Mouse (Mus musculus) limb, embryonic 13.5 days (tissue): ENCODE data around the gene Cercam. TPM values are rescaled to one million over a fixed set of nuclear protein-coding genes. Genes with fewer than 3 reads are reported as not detected.
A peak's percentile ranks its signal among the peaks of the same experiment; 100 is the strongest.
"Not testable (repeated sequence)": the region's sequence is repeated elsewhere in the genome, so short reads cannot be mapped to it uniquely, and the experiment has no call there.

ENCODE experiments used
- ATAC-seq: fragments of 200-750 bp; cut with Nextera tagmentation; 2 replicates; pipeline ENCODE4 v1.8.0; 2017; ENCODE audit warnings: low read depth, moderate number of reproducible peaks, moderate TSS enrichment; ENCODE audit not compliant: low FRiP score
- H3K27ac ChIP-seq: fragments of 300-500 bp; sonication (generic); 2 replicates; pipeline ENCODE4 v1.5.1; 2015; ENCODE audit warnings: inconsistent platforms, mild to moderate bottlenecking, moderate library complexity
- H3K27me3 ChIP-seq: fragments of 300-500 bp; sonication (generic); 2 replicates; pipeline ENCODE4 v1.6.1; 2015; ENCODE audit warnings: mild to moderate bottlenecking, inconsistent platforms
- H3K36me3 ChIP-seq: fragments of 300-500 bp; sonication (generic); 2 replicates; pipeline ENCODE4 v1.6.1; 2015; ENCODE audit warnings: inconsistent platforms, mild to moderate bottlenecking, moderate library complexity
- H3K4me1 ChIP-seq: fragments of 300-500 bp; sonication (generic); 2 replicates; pipeline ENCODE4 v1.6.1; 2015; ENCODE audit warnings: inconsistent platforms
- H3K4me2 ChIP-seq: fragments of 300-500 bp; sonication (generic); replicated peaks from 2 replicates; pipeline ENCODE4 v1.6.1; 2015; ENCODE audit warnings: inconsistent platforms, mild to moderate bottlenecking, moderate library complexity
- H3K4me3 ChIP-seq: fragments of 300-500 bp; sonication (generic); 2 replicates; pipeline ENCODE4 v1.5.1; 2015; ENCODE audit warnings: moderate library complexity, mild to moderate bottlenecking, inconsistent platforms
- H3K9ac ChIP-seq: fragments of 300-500 bp; sonication (generic); 2 replicates; pipeline ENCODE4 v1.6.1; 2015; ENCODE audit warnings: mild to moderate bottlenecking, inconsistent platforms
- H3K9me3 ChIP-seq: fragments of 300-500 bp; sonication (generic); 2 replicates; pipeline ENCODE4 v1.6.1; 2016; ENCODE audit warnings: inconsistent platforms
- WGBS: fragments of 180-500 bp; shearing (Covaris S2); methylation state at CpG from one replicate; pipeline ENCODE4 v1.1.7; 2015; 5-methylcytosine and 5-hydroxymethylcytosine counted together
- polyA plus RNA-seq: library from polyadenylated mRNA; unstranded; fragments of >200 nt; fragmentation: Nextera tagmentation; extraction: Ambion mirVana; gene quantifications from 2 replicates; pipeline ENCODE4 v1.2.1, GENCODE M21; 2015

The Cercam gene
- polyA plus RNA-seq, 1 experiment from 2014 or later: 33.4 TPM

GRCm38 (mm10) chr2:29879964-29880830, 11.2 kb downstream of the Cercam start:
- no peaks in the 10 kb centered on the region for H3K4me1 ChIP-seq

GRCm38 (mm10) chr2:29886659-29887292, 17.8 kb downstream of the Cercam start:
- not testable (repeated sequence) for H3K4me3 ChIP-seq, H3K9me3 ChIP-seq, H3K36me3 ChIP-seq, H3K27ac ChIP-seq, H3K9ac ChIP-seq, H3K27me3 ChIP-seq, H3K4me2 ChIP-seq, ATAC-seq
- WGBS: 81% methylated on average over 9 of the region's 9 CpGs
- H3K4me1 ChIP-seq: peaks cover 18% of the 10 kb centered on the region

More at GRCm38 (mm10) chr2:29879964-29880830, 11.2 kb downstream of the Cercam start:
- no peak overlapping the region for H3K4me2 ChIP-seq
- H3K27me3 ChIP-seq: no peaks in the 10 kb centered on the region
- no peak overlapping the region for H3K27ac ChIP-seq
- no peak for ATAC-seq
- H3K36me3 ChIP-seq: peaks cover 36% of the 10 kb centered on the region
- WGBS: 67% methylated on average over 17 of the region's 17 CpGs
- no peak overlapping the region for H3K9ac ChIP-seq
- H3K4me3 ChIP-seq: no peak overlapping the region
- peaks cover 5% of the 10 kb centered on the region; the same call in 1 of the 2 replicates for H3K9me3 ChIP-seq

- Histone ChIP-seq H3K4me1 (peaks cover 18% of the 10 kb centered on the region), H3K4me2 (peak within 1 kb of the TSS; percentile 96), H3K27ac (peak within 1 kb of the TSS; percentile 90), H3K27me3 (no peaks in the 10 kb centered on the region), H3K36me3 (peaks cover 27% of the 10 kb centered on the region), H3K9me3 (no peaks in the 10 kb centered on the region), H3K4me3 (peak within 1 kb of the TSS; percentile 100), H3K9ac (peak within 1 kb of the TSS; percentile 93)
- peak; percentile 93 for ATAC-seq
- under 1% methylated on average over 68 of the region's 70 CpGs for WGBS
Observed at GRCm38 (mm10) chr2:29889066-29889944, 20.3 kb downstream of the Cercam start, which contains the start of gene Odf2. Gene Odf2 (plus strand): TSS chr2:29889221.

- H3K36me3 ChIP-seq: peaks cover 36% of the 10 kb centered on the region
- H3K9me3 ChIP-seq: no peaks in the 10 kb centered on the region
- no peaks in the 10 kb centered on the region for H3K27me3 ChIP-seq
- peak overlapping the region; percentile 90 for H3K27ac ChIP-seq
- H3K4me1 ChIP-seq: peaks cover 18% of the 10 kb centered on the region
- WGBS: under 1% methylated on average over 58 of the region's 61 CpGs
- peak overlapping the region; percentile 96 for H3K4me2 ChIP-seq
- H3K9ac ChIP-seq: peak overlapping the region; percentile 93
- ATAC-seq: peak; percentile 81
- H3K4me3 ChIP-seq: peak overlapping the region; percentile 100
Observed at GRCm38 (mm10) chr2:29889991-29890833, 21.2 kb downstream of the Cercam start.

- Histone ChIP-seq H3K4me3 (no peak overlapping the region), H3K36me3 (peaks cover 50% of the 10 kb centered on the region), H3K27ac (no peak overlapping the region), H3K4me2 (0 out of 2 replicates have a peak overlapping the region, but pooled peaks have one; percentile 96), H3K4me1 (peaks cover 18% of the 10 kb centered on the region), H3K9me3 (no peaks in the 10 kb centered on the region), H3K9ac (no peak overlapping the region), H3K27me3 (no peaks in the 10 kb centered on the region)
- WGBS: 91% methylated on average over 6 of the region's 6 CpGs
- no peak for ATAC-seq
Observed at GRCm38 (mm10) chr2:29891773-29892172, 22.8 kb downstream of the Cercam start.

GRCm38 (mm10) chr2:29896071-29896470, 27.1 kb downstream of the Cercam start:
- 94% methylated on average over 1 of the region's 1 CpGs for WGBS
- Histone ChIP-seq H3K27me3 (no peaks in the 10 kb centered on the region), H3K9ac (no peak overlapping the region), H3K4me1 (peaks cover 5% of the 10 kb centered on the region), H3K36me3 (peaks cover 93% of the 10 kb centered on the region), H3K4me2 (no peak overlapping the region), H3K27ac (no peak overlapping the region), H3K4me3 (no peak overlapping the region), H3K9me3 (no peaks in the 10 kb centered on the region)
- ATAC-seq: no peak

- Histone ChIP-seq H3K4me2 (no peak overlapping the region), H3K27ac (no peak overlapping the region), H3K4me1 (no peaks in the 10 kb centered on the region), H3K27me3 (no peaks in the 10 kb centered on the region), H3K9me3 (no peaks in the 10 kb centered on the region), H3K4me3 (no peak overlapping the region), H3K36me3 (peaks cover 98% of the 10 kb centered on the region), H3K9ac (no peak overlapping the region)
- WGBS: 84% methylated on average over 2 of the region's 2 CpGs
- no peak for ATAC-seq
Observed at GRCm38 (mm10) chr2:29897366-29897765, 28.4 kb downstream of the Cercam start.

GRCm38 (mm10) chr2:29898081-29898480, 29.1 kb downstream of the Cercam start:
- peaks cover 98% of the 10 kb centered on the region for H3K36me3 ChIP-seq
- no peak overlapping the region for H3K4me2 ChIP-seq
- H3K4me3 ChIP-seq: no peak overlapping the region
- no peak overlapping the region; the same call in 1 of the 2 replicates for H3K9ac ChIP-seq
- no peak overlapping the region for H3K27ac ChIP-seq
- 96% methylated on average over 1 of the region's 1 CpGs for WGBS
- H3K27me3 ChIP-seq: no peaks in the 10 kb centered on the region
- no peaks in the 10 kb centered on the region for H3K4me1 ChIP-seq
- H3K9me3 ChIP-seq: no peaks in the 10 kb centered on the region
- ATAC-seq: no peak

- H3K36me3 ChIP-seq: peaks cover 99% of the 10 kb centered on the region
- H3K9ac ChIP-seq: no peak overlapping the region
- H3K27me3 ChIP-seq: no peaks in the 10 kb centered on the region
- 94% methylated on average over 10 of the region's 10 CpGs for WGBS
- no peak overlapping the region for H3K27ac ChIP-seq
- no peak overlapping the region for H3K4me2 ChIP-seq
- ATAC-seq: no peak
- H3K4me1 ChIP-seq: no peaks in the 10 kb centered on the region
- H3K9me3 ChIP-seq: no peaks in the 10 kb centered on the region
- no peak overlapping the region for H3K4me3 ChIP-seq
Observed at GRCm38 (mm10) chr2:29902194-29902593, 33.2 kb downstream of the Cercam start.

GRCm38 (mm10) chr2:29908171-29908570, 39.2 kb downstream of the Cercam start:
- peaks cover 90% of the 10 kb centered on the region for H3K36me3 ChIP-seq

GRCm38 (mm10) chr2:29910042-29910441, 41.1 kb downstream of the Cercam start:
- ATAC-seq: no peak
- Histone ChIP-seq H3K27me3 (no peaks in the 10 kb centered on the region), H3K4me1 (no peaks in the 10 kb centered on the region), H3K27ac (no peak overlapping the region), H3K4me3 (no peak overlapping the region), H3K4me2 (no peak overlapping the region), H3K36me3 (peaks cover 90% of the 10 kb centered on the region), H3K9ac (no peak overlapping the region), H3K9me3 (no peaks in the 10 kb centered on the region)
- WGBS: 91% methylated on average over 2 of the region's 2 CpGs

More at GRCm38 (mm10) chr2:29908171-29908570, 39.2 kb downstream of the Cercam start:
- not testable (repeated sequence) for ATAC-seq, H3K4me2 ChIP-seq, H3K9ac ChIP-seq, H3K4me3 ChIP-seq, H3K9me3 ChIP-seq, H3K27ac ChIP-seq, H3K27me3 ChIP-seq, H3K4me1 ChIP-seq
- WGBS: 85% methylated on average over 2 of the region's 2 CpGs
